Mouse (Mus musculus) cerebellum, adult (tissue): ENCODE measurements around the gene Pld1.

ENCODE experiments used
- ATAC-seq: cut with Nextera tagmentation; 2 replicates; pipeline ENCODE4 v1.9.2; 2017; ENCODE audit warnings: mild to moderate bottlenecking, moderate library complexity, mixed read lengths; ENCODE audit not compliant: insufficient number of reproducible peaks, low FRiP score, low TSS enrichment

Pld1 gene

DNA sequence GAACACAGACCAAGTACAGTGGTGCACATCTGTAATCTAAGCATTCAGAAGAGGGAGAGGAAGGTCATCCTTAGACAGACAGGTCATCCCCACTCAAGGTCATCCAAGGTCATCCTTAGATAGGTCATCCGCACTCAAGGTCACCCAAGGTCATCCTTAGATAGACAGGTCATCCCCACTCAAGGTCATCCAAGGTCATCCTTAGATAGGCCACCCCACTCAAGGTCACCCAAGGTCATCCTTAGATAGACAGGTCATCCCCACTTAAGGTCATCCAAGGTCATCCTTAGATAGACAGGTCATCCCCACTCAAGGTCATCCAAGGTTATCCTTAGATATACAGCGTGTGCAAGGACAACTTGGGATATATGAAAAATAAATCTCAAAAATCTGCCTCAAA, 175.4 kb downstream of the Pld1 start:
- 0 out of 2 replicates have a peak, but pooled peaks have one; percentile 26 for ATAC-seq

DNA sequence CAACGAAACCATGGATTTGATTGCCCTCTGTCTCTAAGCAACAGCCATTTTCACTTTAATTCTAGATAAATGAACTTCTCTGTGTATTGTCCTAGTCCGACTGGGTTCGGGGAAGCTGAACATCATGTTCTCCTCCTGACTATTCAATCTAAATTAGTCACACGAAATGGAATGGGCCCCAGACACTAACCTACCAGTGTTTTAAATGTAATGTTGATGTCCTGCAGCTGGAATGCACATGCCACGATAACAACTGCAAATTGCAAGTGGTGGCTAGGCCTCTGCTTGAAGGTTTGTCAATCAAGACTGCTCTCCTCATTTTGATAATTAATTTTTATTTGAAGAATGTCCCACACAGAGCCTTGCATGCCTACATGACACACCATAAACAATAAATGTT, 203.2 kb downstream of the Pld1 start:
- ATAC-seq, result no peak

DNA sequence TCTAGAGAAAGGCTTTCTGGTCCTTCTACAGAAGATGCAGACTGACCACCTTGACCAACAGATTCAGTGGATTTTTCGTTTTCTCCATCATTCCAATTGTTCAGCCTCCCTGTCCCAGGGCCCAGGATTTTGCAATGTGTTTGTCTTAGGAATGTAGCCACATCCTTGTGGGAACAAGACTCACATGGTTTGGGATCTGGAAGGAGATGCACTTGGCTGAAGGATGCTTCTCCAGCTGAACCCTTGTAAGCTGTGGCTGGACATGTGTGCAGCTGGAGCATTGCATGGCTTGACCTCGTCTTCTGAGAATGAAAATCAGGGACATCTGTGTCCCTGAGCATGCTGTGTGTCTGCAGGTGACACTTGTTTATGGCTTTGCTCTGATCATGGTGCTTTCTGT, 203.6 kb downstream of the Pld1 start:
- ATAC-seq, result no peak

DNA sequence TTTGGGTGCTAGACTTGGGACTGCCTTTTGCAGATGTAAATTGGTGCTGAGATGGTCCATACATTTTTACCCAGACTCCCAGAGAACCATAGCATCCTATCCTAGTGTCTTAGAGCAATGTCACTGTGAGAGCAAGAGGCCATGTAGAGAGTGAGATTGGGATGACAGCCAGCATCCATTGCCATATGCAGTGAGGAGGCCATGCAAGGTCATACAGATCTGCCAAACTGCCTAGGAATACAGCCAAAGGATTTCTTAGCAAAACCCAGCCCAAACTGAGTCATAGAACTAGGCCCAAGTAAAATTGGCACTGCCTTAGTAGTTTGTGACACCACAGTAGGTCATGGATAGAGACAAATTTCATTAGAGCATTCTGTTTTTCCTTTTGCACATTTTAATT, 206.2 kb downstream of the Pld1 start:
- no peak for ATAC-seq

DNA sequence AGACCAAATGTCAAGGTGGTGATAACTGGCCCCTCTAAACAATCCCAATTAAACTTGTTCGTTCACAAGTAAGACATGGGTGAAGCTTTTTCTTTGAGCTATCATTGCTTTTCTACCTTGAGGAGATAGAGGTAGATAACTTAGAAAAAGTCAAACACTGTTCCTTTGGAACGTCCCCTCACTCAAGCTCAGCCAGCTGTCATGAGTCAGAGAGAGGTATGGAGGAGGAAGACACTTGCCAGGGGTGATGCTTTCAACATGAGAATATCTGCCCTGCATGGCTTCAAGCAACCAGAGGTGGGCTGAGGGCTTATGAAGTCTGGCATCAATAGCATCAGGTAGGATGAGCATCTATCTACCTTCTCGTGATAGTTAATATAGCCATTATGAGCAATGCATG, 207.0 kb downstream of the Pld1 start:
- no peak for ATAC-seq

DNA sequence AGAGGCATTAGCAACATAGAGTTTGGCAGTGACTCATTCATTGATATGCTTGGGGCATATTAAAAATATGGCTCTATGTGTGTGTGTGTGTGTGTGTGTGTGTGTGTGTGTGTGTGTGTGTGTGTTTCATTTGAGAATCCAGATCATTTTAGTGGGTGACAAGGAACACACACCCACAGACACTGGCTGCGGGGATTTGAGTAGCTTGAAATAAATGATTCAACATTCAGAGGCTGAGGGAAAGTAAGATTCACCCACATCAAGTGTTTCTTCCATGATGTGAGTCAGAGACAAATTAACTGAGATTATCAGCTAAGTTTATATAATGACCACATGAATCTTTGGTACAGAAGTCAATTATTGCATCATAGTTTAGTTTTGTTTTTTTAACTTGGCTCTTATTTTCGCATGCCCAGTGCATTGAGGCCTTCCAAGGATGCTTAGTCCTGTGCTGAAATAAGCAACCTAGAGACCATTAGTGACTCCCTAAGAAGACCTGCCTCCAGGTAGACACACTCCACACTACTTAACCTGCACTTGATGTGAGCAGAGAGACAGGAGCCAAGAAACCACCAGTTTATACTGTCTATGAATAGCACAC, 211.3 kb downstream of the Pld1 start:
- no peak for ATAC-seq

DNA sequence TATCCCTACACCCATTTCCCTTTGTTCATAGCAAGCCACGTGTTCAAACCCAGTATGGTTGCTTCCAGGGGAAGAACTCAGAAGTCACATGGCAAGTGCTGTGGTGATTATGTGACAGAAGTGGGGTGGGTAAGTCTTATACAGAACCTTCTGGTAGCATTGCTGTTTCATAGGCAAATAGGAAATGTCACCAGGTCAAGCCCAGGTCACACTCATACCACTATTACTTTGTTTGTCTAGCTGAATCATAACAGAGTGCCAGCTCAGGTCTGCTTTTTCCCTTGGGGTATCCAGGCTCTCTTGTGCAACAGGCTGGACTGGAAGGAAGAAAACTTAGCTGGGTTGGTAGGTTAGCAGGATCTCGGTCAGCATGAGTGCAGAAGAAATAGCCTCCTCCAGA, 219.5 kb downstream of the Pld1 start:
- ATAC-seq, result no peak

DNA sequence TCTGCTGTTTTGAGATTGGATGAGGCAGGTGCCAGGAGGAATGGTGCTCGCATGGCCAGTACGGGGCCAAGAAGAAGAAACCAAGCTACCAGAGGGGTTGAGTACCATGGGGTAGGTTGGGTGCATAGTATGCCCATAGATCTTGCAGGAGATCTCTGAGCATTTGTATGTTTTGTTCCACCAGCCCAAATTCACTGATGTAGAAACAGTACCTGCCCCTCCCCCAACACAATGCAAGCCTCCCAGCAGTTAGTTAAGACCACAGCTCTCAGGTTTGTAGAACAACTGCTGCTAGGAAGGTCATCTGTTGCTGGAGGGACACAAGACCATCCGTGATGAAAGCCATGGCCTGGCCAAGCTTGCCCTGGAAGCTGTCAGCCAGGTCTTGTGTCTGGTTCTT, 220.4 kb downstream of the Pld1 start:
- ATAC-seq, result no peak

DNA sequence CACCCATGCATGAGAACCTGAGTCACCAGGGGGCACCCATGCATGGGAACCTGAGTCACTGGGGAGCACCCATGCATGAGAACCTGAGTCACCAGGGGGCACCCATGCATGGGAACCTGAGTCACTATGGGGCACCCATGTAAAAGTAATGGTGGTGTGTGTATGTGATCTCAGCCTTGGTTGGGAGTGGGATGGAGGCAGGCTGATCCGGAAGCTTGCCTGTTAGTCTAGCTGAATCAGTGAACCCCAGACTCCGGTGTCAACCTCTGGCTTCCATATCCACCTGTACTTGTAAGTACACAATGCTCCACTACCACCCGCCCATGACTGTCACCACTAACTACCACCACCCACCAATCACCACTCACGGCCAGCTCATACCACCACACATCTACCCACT, 223.9 kb downstream of the Pld1 start:
- no peak for ATAC-seq

DNA sequence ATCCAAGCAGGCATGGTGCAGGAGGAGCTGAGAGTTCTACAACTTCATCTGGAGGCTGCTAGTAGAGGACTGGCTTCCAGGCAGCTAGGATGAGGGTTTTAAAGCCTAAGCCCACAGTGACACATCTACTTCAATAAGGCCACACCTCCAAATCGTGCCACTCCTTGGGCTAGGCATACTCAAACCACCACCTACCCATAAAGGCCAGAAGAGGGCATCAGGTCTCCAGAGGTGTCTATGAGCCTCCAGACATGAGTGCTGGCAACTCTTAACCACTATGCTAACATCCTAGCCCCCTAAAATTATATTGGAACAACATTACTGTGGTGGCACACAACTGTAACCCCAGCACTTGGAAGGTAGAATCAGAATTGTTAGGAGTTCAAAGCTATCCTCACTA, 226.2 kb downstream of the Pld1 start:
- ATAC-seq, result no peak

DNA sequence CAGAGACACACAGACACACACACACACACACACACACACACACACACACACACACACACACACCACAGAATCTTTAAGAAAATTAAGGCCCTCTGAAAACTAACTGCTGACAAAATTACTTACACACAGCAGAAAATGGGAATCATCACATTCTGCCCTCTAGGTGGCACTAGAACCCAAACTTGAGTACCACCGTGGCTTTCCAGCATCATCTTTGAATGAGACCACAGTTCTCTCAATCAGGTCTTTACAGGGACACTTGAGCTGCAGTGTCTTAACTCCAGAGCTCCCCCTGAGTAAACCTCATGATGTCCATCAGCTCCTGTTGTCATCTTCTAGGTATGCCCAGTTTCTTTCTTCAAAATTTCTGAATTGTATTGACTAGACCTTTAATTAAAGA, 227.1 kb downstream of the Pld1 start:
- peak; percentile 46 for ATAC-seq

DNA sequence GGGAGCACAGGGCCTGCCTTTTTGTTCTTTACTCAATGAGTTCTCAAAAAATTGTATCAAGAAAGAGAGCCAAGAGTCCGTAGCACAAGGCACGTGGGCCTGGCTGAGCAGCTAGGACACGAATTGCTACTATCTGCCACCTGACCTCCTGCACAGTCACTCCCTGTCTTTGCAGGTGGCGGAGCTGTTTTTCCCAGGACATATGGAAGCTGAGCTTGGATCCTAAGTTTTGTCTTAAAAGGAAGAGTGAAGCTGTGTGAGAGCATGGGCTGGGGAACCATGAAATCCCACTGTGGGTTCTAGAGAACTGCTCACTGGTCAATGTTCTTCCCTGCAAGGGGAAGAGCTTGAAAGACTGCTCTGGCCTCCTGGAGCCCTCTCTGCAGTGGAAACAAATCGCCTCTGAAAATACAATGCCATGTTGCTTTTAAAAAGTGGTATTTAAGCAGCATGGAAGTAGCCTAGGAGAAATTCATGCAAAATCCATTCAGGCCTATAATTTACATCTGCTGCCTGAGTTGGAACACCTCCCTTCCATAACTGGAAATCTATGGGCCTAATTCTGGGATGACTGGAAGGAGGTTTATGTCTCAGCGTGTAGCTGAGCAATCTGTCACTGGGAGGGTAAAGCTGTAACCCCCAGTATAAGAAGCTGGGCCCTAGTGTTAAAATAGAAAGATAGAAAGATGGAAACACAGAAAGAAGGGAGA, 229.5 kb downstream of the Pld1 start:
- peak; percentile 43 for ATAC-seq

DNA sequence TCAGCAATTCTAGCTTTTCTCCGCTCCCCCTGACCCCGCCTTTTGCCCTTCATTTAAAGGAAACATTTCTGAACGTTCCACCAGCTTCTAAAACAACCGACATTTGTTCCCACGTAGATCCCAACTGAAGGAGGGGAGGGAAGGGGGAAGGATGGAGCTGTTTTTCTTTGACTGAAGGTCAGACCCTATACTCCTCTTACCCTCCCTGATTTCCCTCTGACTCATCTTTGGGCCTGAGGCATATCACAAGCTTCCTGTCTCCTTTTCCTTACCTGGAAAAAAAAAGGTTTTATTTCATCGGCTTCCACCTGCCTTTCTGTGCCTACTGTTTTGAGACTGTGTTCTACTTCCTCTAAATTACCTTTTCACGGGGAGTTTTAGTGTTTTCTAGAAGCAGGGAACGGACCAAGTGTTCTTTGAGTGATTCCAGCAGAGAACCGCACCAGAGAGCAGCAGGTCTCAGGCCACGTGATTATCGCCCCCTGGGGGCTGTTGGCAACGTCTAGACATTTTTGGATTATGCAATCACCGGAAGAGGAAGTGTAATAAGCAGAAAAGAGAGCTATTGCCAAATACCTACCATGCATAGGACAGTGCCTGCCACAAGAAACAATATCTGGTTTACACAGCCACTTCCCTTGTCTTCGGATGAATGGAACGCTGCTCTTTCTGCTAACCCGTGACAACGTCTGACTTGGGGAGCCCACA, 232.6 kb downstream of the Pld1 start:
- peak; percentile 53 for ATAC-seq

DNA sequence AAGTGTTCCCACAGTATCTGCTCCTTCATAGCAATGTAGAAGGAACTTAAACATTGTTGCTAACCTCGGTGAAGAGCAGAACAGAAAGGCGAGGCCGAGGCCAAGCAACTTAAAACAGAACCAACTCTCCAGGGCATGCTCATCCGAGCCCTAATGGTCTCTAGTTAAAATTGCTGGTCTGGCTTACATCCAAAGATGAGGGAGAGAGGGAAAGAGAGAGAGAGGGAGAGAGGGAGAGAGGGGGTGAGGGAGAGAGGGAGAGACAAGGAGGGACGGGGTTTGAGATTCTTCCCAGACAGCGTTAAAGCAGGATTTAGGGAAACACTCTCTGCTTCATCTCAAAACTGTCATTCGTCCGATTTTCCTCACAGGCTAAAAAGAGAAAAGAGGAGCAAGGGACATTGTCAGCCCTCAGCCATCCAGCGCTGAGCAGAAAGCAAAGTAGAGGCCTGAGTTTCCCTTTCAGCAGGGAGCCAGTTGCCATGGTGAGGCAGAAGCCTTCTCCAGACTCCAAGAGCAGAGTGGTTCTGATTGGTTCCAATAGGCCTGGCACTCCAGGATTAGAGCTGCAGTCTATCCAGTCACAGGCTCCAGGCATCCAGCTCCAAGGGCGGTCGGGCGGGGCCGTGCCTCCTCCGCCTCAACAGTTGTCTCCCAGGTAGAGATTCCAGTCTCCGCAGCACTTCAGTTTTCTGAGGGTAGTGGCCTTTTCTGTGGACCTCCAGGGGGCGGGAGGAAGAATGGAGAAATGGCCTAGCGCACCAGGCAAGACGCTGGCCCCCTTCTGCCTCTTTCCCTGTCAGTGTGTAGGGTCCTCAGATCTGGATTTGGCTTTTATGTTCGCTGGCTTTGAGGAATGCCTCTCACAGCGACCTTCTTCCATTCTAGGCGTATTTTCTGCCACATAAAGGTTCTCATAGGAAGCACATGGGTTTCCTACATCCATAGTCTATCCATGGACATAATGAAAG, 237.8 kb downstream of the Pld1 start:
- ATAC-seq, result peak; percentile 98

DNA sequence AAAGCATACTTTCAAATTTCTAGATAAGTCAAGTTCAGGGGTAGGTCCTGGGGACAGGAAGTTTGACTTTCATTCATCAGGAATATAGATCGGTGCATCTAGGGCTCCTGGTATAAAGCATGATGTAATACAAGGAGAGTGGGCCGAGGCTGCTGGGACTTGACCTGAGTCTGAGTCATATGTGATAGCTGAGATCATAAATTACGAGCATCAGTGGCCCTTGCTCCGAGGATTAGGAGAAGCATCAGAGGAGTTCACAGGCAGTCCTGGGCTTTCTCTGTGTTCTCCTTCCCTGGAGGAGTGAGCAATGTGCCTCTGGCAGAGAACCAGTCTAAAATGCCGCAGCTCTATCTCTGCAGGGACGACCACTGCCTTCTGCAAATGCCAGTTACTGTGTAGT, 239.8 kb downstream of the Pld1 start:
- ATAC-seq, result no peak
